Mouse (Mus musculus) heart, adult 2 months (tissue): ENCODE measurements around the gene Ubash3b. TPM values are rescaled to one million over a fixed set of nuclear protein-coding genes. Genes with fewer than 3 reads are reported as not detected.

Experiments used
- DNase-seq, 2 experiments: peaks; one replicate each; pipeline ENCODE4 v3.0.0; 2021
- H3K27ac ChIP-seq: fragments of 200-600 bp; 2 replicates; pipeline ENCODE4 v1.8.1; 2022
- H3K27me3 ChIP-seq: fragments of 200-500 bp; 2 replicates; pipeline ENCODE4 v1.6.1; 2012; ENCODE audit warnings: mild to moderate bottlenecking, low read length, inconsistent platforms, mixed read lengths; ENCODE audit not compliant: control insufficient read depth, insufficient read depth
- H3K36me3 ChIP-seq: fragments of 200-500 bp; 2 replicates; pipeline ENCODE4 v1.6.1; 2012; ENCODE audit warnings: low read length, inconsistent platforms; ENCODE audit not compliant: control insufficient read depth, insufficient read depth
- H3K4me1 ChIP-seq: fragments of 200-500 bp; 2 replicates; pipeline ENCODE4 v1.6.1; 2011; ENCODE audit warnings: low read length; ENCODE audit not compliant: control insufficient read depth, insufficient read depth
- H3K4me3 ChIP-seq: fragments of 200-600 bp; 2 replicates; pipeline ENCODE4 v1.8.1; 2022
- H3K79me2 ChIP-seq: fragments of 200-500 bp; replicated peaks from 2 replicates; pipeline ENCODE4 v1.6.1; 2012; ENCODE audit warnings: mild to moderate bottlenecking, inconsistent platforms, low read length, moderate library complexity, mixed read lengths; ENCODE audit not compliant: control insufficient read depth, insufficient read depth
- H3K9ac ChIP-seq: fragments of 200-500 bp; 2 replicates; pipeline ENCODE4 v1.6.1; 2012; ENCODE audit warnings: low read depth, mild to moderate bottlenecking, control low read depth, inconsistent platforms, low read length, mixed read lengths
- CTCF ChIP-seq: fragments of 200-600 bp; IDR thresholded peaks from 2 replicates; pipeline ENCODE4 v1.8.1; 2022; ENCODE audit warnings: antibody characterized with exemption, mild to moderate bottlenecking, moderate library complexity
- EP300 ChIP-seq: fragments of 200-500 bp; IDR thresholded peaks from 2 replicates; pipeline ENCODE4 v1.6.1; 2011; ENCODE audit warnings: low read depth, low read length, control low read depth; ENCODE audit not compliant: insufficient read depth
- POLR2A ChIP-seq: fragments of 200-500 bp; IDR thresholded peaks from 2 replicates; pipeline ENCODE4 v1.6.1; 2011; ENCODE audit warnings: mild to moderate bottlenecking, low read depth, low read length, control low read depth; ENCODE audit not compliant: insufficient read depth
- WGBS: fragments of 180-500 bp; shearing (Covaris S2); methylation state at CpG from one replicate; pipeline ENCODE4 v1.1.7; 2018; 5-methylcytosine and 5-hydroxymethylcytosine counted together
- intact Hi-C: fragments of 180-260 bp; cut with DNase I; formaldehyde crosslinking; loops from one replicate; pipeline ENCODE4 v1.15.1; 2025
- polyA plus RNA-seq: library from polyadenylated mRNA; depleted of rRNA; stranded (reverse); fragments of >200 nt; gene quantifications from 2 replicates; pipeline ENCODE4 v1.2.3, GENCODE M21; 2012
- total RNA-seq, 2 experiments: library from RNA; stranded (reverse); gene quantifications; 2 replicates each; pipeline ENCODE4 v1.2.3; 2021

Gene Ubash3b
- total and polyA plus RNA-seq, 3 experiments: 1.5 to 1.9 (median 1.5) TPM

GRCm38 (mm10) chr9:40991511-40991910, 170.0 kb downstream of the Ubash3b start:
- Histone ChIP-seq H3K4me3 (no peak overlapping the region), H3K27ac (no peak overlapping the region), H3K27me3 (no peaks in the 10 kb centered on the region), H3K79me2 (no peaks in the 10 kb centered on the region), H3K36me3 (no peaks in the 10 kb centered on the region), H3K9ac (no peak overlapping the region), H3K4me1 (no peaks in the 10 kb centered on the region)
- DNase-seq: no peak
- 84% methylated on average over 6 of the region's 6 CpGs for WGBS
- intact Hi-C loops: loop anchor here (2.0 to 5.0 kb wide), 2 partner anchors 51 to 191 kb away; no protein-coding TSS in a partner anchor
- TF ChIP-seq CTCF (no peak), POLR2A (no peak), EP300 (no peak)

GRCm38 (mm10) chr9:40989940-40990588, 171.4 kb downstream of the Ubash3b start:
- no peaks in the 10 kb centered on the region for H3K27me3 ChIP-seq
- no peaks in the 10 kb centered on the region for H3K4me1 ChIP-seq
- no peak overlapping the region for H3K9ac ChIP-seq
- WGBS: 42% methylated on average over 4 of the region's 4 CpGs
- H3K4me3 ChIP-seq: no peak overlapping the region
- TF ChIP-seq EP300 (no peak), CTCF (peak; percentile 78), POLR2A (no peak)
- peak in 1 of 2 experiments; percentile 7 for DNase-seq
- no peak overlapping the region for H3K27ac ChIP-seq
- no peaks in the 10 kb centered on the region for H3K79me2 ChIP-seq
- intact Hi-C loops: loop anchor here (1.0 to 5.0 kb wide), 3 partner anchors 52 to 201 kb away; no protein-coding TSS in a partner anchor
- H3K36me3 ChIP-seq: no peaks in the 10 kb centered on the region

DNA sequence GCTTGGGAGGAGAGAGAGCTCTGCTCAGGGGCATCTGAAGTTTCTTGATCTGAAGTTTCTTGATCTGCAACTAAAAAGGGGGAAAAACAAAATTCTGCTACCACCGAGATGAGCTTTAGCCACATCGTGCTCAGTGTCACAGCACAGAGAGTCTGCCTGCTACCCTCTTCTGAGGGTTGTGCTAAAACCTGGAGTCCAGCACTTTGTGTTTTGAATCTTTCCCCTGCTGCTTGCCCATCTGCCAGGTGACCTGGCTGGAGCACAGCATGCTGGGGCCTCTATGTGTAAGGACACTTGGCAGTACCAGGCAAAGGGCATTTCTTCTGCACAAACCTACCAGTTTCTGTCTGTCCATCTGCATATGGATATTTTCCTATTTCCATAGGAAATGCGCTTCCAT, 177.2 kb downstream of the Ubash3b start:
- no peaks in the 10 kb centered on the region for H3K4me1 ChIP-seq
- no peak overlapping the region for H3K27ac ChIP-seq
- intact Hi-C loops: no loop called here
- H3K79me2 ChIP-seq: no peaks in the 10 kb centered on the region
- H3K27me3 ChIP-seq: no peaks in the 10 kb centered on the region
- no peak overlapping the region for H3K9ac ChIP-seq
- WGBS: 68% methylated on average over 3 of the region's 3 CpGs
- no peaks in the 10 kb centered on the region for H3K36me3 ChIP-seq
- no peak for DNase-seq
- no peak for TF ChIP-seq POLR2A
- TF ChIP-seq EP300: no peak
- TF ChIP-seq CTCF: no peak
- no peak overlapping the region for H3K4me3 ChIP-seq

DNA sequence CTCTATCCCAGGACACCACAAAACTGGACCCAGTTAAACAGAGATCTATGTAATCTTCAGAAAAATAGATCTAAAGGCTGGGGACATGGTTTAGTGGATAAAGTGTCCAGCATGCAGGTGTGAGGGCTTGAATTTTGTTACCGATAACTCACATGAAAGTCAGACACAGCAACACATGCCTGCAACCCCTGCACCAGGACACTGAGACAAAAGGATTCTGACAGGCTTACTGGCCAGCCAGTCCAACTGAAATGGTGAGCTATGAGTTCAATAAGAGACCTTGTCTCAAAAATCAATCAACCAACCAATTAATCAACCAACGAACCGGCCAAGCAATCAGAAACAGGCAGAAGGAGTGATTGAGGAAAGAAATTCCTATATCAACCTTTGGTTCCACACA, 177.7 kb downstream of the Ubash3b start:
- Histone ChIP-seq H3K4me3 (no peak overlapping the region), H3K9ac (no peak overlapping the region), H3K79me2 (no peaks in the 10 kb centered on the region), H3K36me3 (no peaks in the 10 kb centered on the region), H3K4me1 (no peaks in the 10 kb centered on the region), H3K27ac (no peak overlapping the region), H3K27me3 (no peaks in the 10 kb centered on the region)
- DNase-seq: no peak
- intact Hi-C loops: no loop called here
- WGBS: 85% methylated on average over 3 of the region's 3 CpGs
- TF ChIP-seq CTCF (no peak), EP300 (no peak), POLR2A (no peak)

DNA sequence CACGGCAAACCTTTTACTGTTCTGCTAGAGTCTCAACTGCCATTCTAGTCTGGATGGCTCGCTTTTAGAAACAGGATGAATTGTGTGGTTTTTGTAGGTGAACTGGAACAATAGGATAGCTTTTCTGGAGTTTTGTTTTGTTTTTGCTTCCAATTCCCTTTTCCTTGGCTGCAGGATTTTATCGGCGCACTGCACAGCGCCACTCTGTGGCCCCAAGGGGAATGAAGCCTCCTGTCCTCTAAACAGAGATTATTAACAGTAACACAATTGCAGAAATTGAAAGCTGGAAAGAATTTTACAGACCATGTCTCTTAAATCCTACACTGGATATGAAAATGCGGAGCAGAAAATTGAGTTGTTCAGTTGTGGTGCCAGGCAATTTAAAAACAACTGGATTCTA, 179.0 kb downstream of the Ubash3b start:
- 34% methylated on average over 6 of the region's 6 CpGs for WGBS
- DNase-seq: no peak
- no peak overlapping the region for H3K27ac ChIP-seq
- no peaks in the 10 kb centered on the region for H3K79me2 ChIP-seq
- H3K4me3 ChIP-seq: no peak overlapping the region
- intact Hi-C loops: loop anchor here (1.0 kb wide), 1 partner anchor 148 kb away; no protein-coding TSS in a partner anchor
- H3K9ac ChIP-seq: no peak overlapping the region
- H3K4me1 ChIP-seq: no peaks in the 10 kb centered on the region
- no peak for TF ChIP-seq EP300
- TF ChIP-seq POLR2A: no peak
- TF ChIP-seq CTCF: peak; percentile 75
- H3K36me3 ChIP-seq: no peaks in the 10 kb centered on the region
- H3K27me3 ChIP-seq: no peaks in the 10 kb centered on the region

- Histone ChIP-seq H3K9ac (no peak overlapping the region), H3K4me1 (no peaks in the 10 kb centered on the region), H3K27ac (no peak overlapping the region), H3K27me3 (no peaks in the 10 kb centered on the region), H3K4me3 (no peak overlapping the region), H3K79me2 (no peaks in the 10 kb centered on the region), H3K36me3 (no peaks in the 10 kb centered on the region)
- TF ChIP-seq POLR2A: no peak
- TF ChIP-seq CTCF: no peak
- TF ChIP-seq EP300: no peak
- intact Hi-C loops: no loop called here
- WGBS: 77% methylated on average over 11 of the region's 11 CpGs
- no peak for DNase-seq
Measured at GRCm38 (mm10) chr9:40974042-40974801, 187.3 kb downstream of the Ubash3b start.
